Mouse (Mus musculus): Measurements from ENCODE around the gene Prdx2. TPM values are rescaled to one million over a fixed set of nuclear protein-coding genes. Genes with fewer than 3 reads are reported as not detected.

Gene Prdx2
- polyA plus RNA-seq, 1 experiment = 68.6 TPM

GRCm38 (mm10) chr8:84947241-84947545 is 22.2 kb upstream of the Prdx2 start:
- H3K27me3 ChIP-seq (replicated peaks) = peaks cover 75% of the 10 kb centered on the region
- no peaks in the 10 kb centered on the region for H3K36me3 ChIP-seq (replicated peaks; ENCODE audit: low read length)
- H3K9me3 ChIP-seq = no peaks in the 10 kb centered on the region
- H3K4me1 ChIP-seq = peaks cover 30% of the 10 kb centered on the region
- TF ChIP-seq GATA1 (IDR thresholded peaks at IDR 0.05; ENCODE audit: borderline replicate concordance, low read length) (no peak), FLI1 (IDR thresholded peaks at IDR 0.05; ENCODE audit: low read length) (no peak)
- no peak overlapping the region for H3K4me3 ChIP-seq (replicated peaks)

GRCm38 (mm10) chr8:84949753-84950152 is 19.6 kb upstream of the Prdx2 start:
- H3K27me3 ChIP-seq (replicated peaks) = peaks cover 69% of the 10 kb centered on the region
- H3K9me3 ChIP-seq = no peaks in the 10 kb centered on the region
- H3K4me1 ChIP-seq = peaks cover 32% of the 10 kb centered on the region
- no peak overlapping the region for H3K4me3 ChIP-seq (replicated peaks)
- H3K36me3 ChIP-seq (replicated peaks; ENCODE audit: low read length) = no peaks in the 10 kb centered on the region
- TF ChIP-seq FLI1 (IDR thresholded peaks at IDR 0.05; ENCODE audit: low read length) (no peak), GATA1 (IDR thresholded peaks at IDR 0.05; ENCODE audit: borderline replicate concordance, low read length) (no peak)

DNA sequence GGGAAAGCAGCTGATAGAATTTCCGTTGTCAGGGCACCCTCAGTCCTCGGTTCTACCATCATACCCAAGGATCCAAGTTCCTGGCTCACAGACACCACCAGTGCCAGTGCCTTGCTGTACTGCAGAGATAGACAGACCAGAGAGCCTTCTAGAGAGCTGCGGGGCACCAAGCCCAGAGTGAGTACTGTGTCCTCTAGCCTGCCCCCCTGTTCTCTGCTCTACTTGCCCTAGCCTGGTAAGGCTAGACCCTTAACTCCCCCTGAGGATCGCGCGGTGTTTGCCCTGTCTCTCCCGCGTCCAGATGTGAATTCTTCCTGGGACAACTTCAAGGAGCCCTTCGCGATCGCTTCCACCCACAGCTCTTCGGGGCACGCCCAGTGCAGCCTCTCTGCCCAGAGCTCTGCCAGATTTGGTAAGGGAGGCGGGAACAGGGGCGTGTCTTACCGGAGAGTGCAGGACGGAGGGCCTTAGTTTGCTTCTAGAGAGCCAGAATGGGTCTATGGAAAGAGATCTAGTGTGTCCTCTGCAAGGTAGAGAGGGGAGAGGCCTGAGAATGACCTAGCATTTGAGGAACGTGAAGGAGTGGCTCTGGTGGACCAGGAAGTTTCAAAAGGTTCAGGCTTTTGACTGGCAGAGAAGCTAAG is 16.7 kb upstream of the Prdx2 start:
- H3K4me3 ChIP-seq (replicated peaks) = peak overlapping the region; percentile 80
- peaks cover 20% of the 10 kb centered on the region for H3K36me3 ChIP-seq (replicated peaks; ENCODE audit: low read length)
- H3K4me1 ChIP-seq = peaks cover 9% of the 10 kb centered on the region
- H3K9me3 ChIP-seq = no peaks in the 10 kb centered on the region
- TF ChIP-seq GATA1 (IDR thresholded peaks at IDR 0.05; ENCODE audit: borderline replicate concordance, low read length) (no peak), FLI1 (IDR thresholded peaks at IDR 0.05; ENCODE audit: low read length) (no peak)
- H3K27me3 ChIP-seq (replicated peaks) = peaks cover 42% of the 10 kb centered on the region

DNA sequence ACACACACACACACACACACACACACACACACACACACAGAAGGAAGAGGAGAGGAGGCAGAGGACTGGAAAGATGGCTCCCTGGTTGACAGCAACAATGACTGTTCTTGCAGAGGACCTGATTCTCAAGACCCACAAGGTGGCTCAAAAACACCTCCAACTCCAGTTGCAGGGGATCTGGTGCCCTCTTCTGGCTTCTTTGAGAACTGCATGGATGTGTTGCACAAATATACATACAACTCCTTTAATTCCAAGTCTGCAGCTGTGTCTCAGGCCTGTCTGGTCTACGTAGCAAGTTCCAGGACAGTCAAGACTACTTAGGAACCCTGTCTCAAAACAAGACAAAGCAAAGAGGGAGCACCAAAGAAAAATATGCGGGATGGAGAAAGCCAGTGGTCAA is 12.6 kb upstream of the Prdx2 start:
- no peaks in the 10 kb centered on the region for H3K9me3 ChIP-seq
- H3K4me1 ChIP-seq = peaks cover 9% of the 10 kb centered on the region
- H3K4me3 ChIP-seq (replicated peaks) = no peak overlapping the region
- peaks cover 50% of the 10 kb centered on the region for H3K36me3 ChIP-seq (replicated peaks; ENCODE audit: low read length)
- no peak for TF ChIP-seq FLI1 (IDR thresholded peaks at IDR 0.05; ENCODE audit: low read length)
- peaks cover 14% of the 10 kb centered on the region for H3K27me3 ChIP-seq (replicated peaks)

GRCm38 (mm10) chr8:84959811-84960210 is 9.6 kb upstream of the Prdx2 start:
- no peak overlapping the region for H3K4me3 ChIP-seq (replicated peaks)
- H3K4me1 ChIP-seq = peaks cover 2% of the 10 kb centered on the region
- peaks cover 66% of the 10 kb centered on the region for H3K36me3 ChIP-seq (replicated peaks; ENCODE audit: low read length)
- no peak for TF ChIP-seq GATA1 (IDR thresholded peaks at IDR 0.05; ENCODE audit: borderline replicate concordance, low read length)
- TF ChIP-seq FLI1 (IDR thresholded peaks at IDR 0.05; ENCODE audit: low read length) = no peak
- H3K27me3 ChIP-seq (replicated peaks) = no peaks in the 10 kb centered on the region
- no peaks in the 10 kb centered on the region for H3K9me3 ChIP-seq

DNA sequence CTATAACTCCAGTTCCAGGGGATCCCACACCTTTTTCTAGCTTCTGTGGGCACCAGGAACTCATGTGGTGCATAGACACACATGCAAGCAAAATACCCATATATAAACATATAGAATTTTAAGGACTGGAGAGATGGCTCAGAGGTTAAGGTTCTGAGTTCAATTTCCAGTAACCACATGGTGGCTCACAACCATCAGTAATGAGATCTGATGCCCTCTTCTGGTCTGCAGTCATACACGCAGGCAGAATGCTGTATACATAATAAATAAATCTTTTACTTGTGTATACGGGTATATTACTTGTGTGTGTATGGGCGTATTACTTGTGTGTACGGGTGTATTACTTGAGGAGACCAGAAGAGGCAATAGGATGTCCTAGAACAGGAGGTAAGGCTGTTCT is 5.4 kb upstream of the Prdx2 start:
- H3K27me3 ChIP-seq (replicated peaks) = no peaks in the 10 kb centered on the region
- H3K4me1 ChIP-seq = peaks cover 43% of the 10 kb centered on the region
- H3K9me3 ChIP-seq = no peaks in the 10 kb centered on the region
- H3K36me3 ChIP-seq (replicated peaks; ENCODE audit: low read length) = peaks cover 37% of the 10 kb centered on the region
- H3K4me3 ChIP-seq (replicated peaks) = no peak overlapping the region
- TF ChIP-seq GATA1 (IDR thresholded peaks at IDR 0.05; ENCODE audit: borderline replicate concordance, low read length) = no peak
- no peak for TF ChIP-seq FLI1 (IDR thresholded peaks at IDR 0.05; ENCODE audit: low read length)

GRCm38 (mm10) chr8:84965731-84966291 is 3.6 kb upstream of the Prdx2 start:
- H3K9me3 ChIP-seq = no peaks in the 10 kb centered on the region
- peaks cover 30% of the 10 kb centered on the region for H3K36me3 ChIP-seq (replicated peaks; ENCODE audit: low read length)
- TF ChIP-seq GATA1 (IDR thresholded peaks at IDR 0.05; ENCODE audit: borderline replicate concordance, low read length) = no peak
- TF ChIP-seq FLI1 (IDR thresholded peaks at IDR 0.05; ENCODE audit: low read length) = no peak
- peak overlapping the region; percentile 96 for H3K4me3 ChIP-seq (replicated peaks)
- no peaks in the 10 kb centered on the region for H3K27me3 ChIP-seq (replicated peaks)
- peaks cover 60% of the 10 kb centered on the region for H3K4me1 ChIP-seq

GRCm38 (mm10) chr8:84966603-84967002 is 2.8 kb upstream of the Prdx2 start:
- Histone ChIP-seq H3K9me3 (no peaks in the 10 kb centered on the region), H3K27me3 (replicated peaks) (no peaks in the 10 kb centered on the region), H3K36me3 (replicated peaks; ENCODE audit: low read length) (peaks cover 30% of the 10 kb centered on the region), H3K4me1 (peaks cover 68% of the 10 kb centered on the region), H3K4me3 (replicated peaks) (peak overlapping the region; percentile 96)
- TF ChIP-seq FLI1 (IDR thresholded peaks at IDR 0.05; ENCODE audit: low read length) (no peak), GATA1 (IDR thresholded peaks at IDR 0.05; ENCODE audit: borderline replicate concordance, low read length) (no peak)

- TF ChIP-seq GATA1 (IDR thresholded peaks at IDR 0.05; ENCODE audit: borderline replicate concordance, low read length) = no peak
- no peak for TF ChIP-seq FLI1 (IDR thresholded peaks at IDR 0.05; ENCODE audit: low read length)
- peaks cover 74% of the 10 kb centered on the region for H3K4me1 ChIP-seq
- peaks cover 31% of the 10 kb centered on the region for H3K36me3 ChIP-seq (replicated peaks; ENCODE audit: low read length)
- no peaks in the 10 kb centered on the region for H3K27me3 ChIP-seq (replicated peaks)
- H3K4me3 ChIP-seq (replicated peaks) = peak overlapping the region; percentile 69
- no peaks in the 10 kb centered on the region for H3K9me3 ChIP-seq
These were observed 1.7 kb upstream of the Prdx2 start for GRCm38 (mm10) chr8:84967532-84968304.

DNA sequence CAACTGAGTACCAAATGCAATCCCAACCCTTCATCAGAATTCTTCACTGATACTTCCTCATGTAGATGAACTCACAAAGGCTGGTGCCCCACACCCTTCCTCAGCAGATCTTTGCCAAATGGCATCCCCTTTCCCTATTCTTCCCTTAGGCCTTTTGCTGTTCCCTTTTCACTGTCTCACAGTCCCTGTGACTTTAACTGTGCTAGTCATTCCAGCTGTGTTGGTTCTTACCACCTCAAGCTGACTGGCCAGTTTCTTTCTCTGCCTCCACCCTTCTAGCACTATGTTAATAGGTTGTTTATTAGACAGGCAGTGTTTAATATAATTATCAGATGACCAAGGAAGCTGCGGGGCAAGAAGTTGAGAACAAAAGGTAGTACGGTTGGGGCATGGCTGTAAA is 737 bp upstream of the Prdx2 start:
- Histone ChIP-seq H3K4me1 (peaks cover 83% of the 10 kb centered on the region), H3K36me3 (replicated peaks; ENCODE audit: low read length) (peaks cover 36% of the 10 kb centered on the region), H3K9me3 (no peaks in the 10 kb centered on the region), H3K4me3 (replicated peaks) (peak overlapping the region; percentile 93), H3K27me3 (replicated peaks) (no peaks in the 10 kb centered on the region)
- no peak for TF ChIP-seq GATA1 (IDR thresholded peaks at IDR 0.05; ENCODE audit: borderline replicate concordance, low read length)
- TF ChIP-seq FLI1 (IDR thresholded peaks at IDR 0.05; ENCODE audit: low read length) = no peak

Measured in megakaryocyte, embryonic 14.5 days (primary cell).